Mouse (Mus musculus): ENCODE results near the gene Gon7. TPM values are rescaled to one million over a fixed set of nuclear protein-coding genes. Genes with fewer than 3 reads are reported as not detected.

Gene Gon7
- total RNA-seq (2023) = 10 to 100 TPM; 17.3 to 29.4 TPM

DNA sequence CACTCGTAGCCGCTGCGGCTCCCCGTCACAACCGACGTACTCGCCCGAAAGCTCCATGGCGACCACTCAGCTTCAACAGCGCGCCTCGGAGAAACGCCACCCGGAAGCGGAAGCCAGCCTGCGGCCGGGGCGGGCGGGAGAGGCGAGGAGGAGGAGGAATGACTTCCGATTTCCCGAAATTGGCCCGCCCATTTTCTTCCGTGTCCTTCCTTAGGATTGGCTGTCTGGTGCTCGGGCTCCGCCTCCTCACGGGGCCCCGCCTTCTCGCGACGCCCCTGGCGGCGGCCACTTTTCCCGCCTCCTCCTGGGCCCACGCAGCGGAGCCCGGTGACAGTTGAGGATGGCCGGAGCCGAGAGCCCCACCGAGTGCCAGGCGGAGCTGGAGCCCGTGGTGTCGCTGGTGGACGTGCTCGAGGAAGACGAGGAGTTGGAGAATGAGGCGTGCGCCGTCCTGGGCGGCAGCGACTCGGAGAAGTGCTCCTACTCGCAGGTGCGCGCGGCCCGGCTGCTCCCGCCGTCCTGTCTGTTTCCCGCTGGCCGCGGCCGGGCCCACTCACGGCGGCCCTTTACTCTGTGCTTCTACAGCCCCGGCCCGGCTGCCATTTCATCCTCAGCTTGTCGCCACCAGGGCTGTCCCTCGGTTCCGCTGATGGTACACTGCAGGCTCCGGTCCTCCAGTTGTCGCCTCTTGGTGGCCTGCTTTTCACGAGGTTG, at the start of gene Gon7, which contains the start of the genes Gm28051 and Ubr7:
Gene Gon7, minus strand, starts transcription at position 115 of the 714 bp plus-strand sequence.
Gene Gm28051, minus strand, starts transcription at position 77 of the 714 bp plus-strand sequence.
Gene Ubr7, plus strand, starts transcription at position 279 of the 714 bp plus-strand sequence.

DNA sequence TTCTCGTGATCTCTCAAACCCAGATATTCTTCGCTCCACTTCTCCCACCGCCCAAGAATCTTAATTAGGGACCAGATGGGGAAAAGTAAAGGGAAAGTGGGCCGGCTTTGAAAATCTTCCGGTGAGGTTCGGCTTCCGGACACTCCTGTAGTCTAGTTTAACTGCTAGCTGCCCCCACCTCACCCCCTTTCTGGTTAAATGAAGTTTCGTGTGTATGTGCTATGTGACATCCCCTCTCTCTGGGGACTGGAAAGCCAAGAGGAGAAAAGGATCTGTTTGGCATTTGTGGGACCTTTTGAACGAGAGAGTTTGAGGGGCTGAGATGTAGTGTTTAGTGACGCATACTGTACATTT, 777 bp upstream of the Gon7 start, which contains the start of gene Gm20604:
Gene Gm20604, minus strand, starts transcription at position 270 of the 354 bp plus-strand sequence.

GRCm38 (mm10) chr12:102743589-102744574, 13.7 kb downstream of the Gon7 start, which contains the start of the genes Moap1 and Tmem251:
TSS of gene Moap1 (minus strand) at chr12:102743661.
TSS of gene Tmem251 (plus strand) at chr12:102743762.

GRCm38 (mm10) chr12:102704457-102705198, 53.0 kb downstream of the Gon7 start, which contains the start of gene Itpk1:
TSS of gene Itpk1 (minus strand) at chr12:102704930.

Other genes with a start within 250 kb of the Gon7 start
- gene Chga, start 202.8 kb downstream of the Gon7 start, total RNA-seq (2023) = not detected
- gene Itpk1, start 52.9 kb downstream of the Gon7 start, total RNA-seq (2023) = 10 to 100 TPM; 47.3 to 49.7 TPM
- 1 to 10 TPM; 5.2 to 9.2 TPM for gene Moap1, start 14.1 kb downstream of the Gon7 start, total RNA-seq (2023)
- gene Tmem251, start 14.0 kb downstream of the Gon7 start, total RNA-seq (2023) = 10 to 100 TPM; 13.8 to 15.6 TPM
- not detected for gene Gm28051, start within 50 bp of the Gon7 start, total RNA-seq (2023)
- 10 to 100 TPM; 12.2 to 13.2 TPM for gene Ubr7, start 164 bp upstream of the Gon7 start, total RNA-seq (2023)
- 1 to 10 TPM; 2.8 to 4.7 TPM for gene Gm20604, start 869 bp upstream of the Gon7 start, total RNA-seq (2023)
- gene Btbd7, start 120.7 kb upstream of the Gon7 start, total RNA-seq (2023) = 10 to 100 TPM; 40.3 to 43.1 TPM
- not detected for gene Cox8c, start 141.5 kb upstream of the Gon7 start, total RNA-seq (2023)
- not detected for gene Unc79, start 191.1 kb upstream of the Gon7 start, total RNA-seq (2023)